Mouse (Mus musculus) midbrain, embryonic 14.5 days (tissue): ENCODE measurements around the gene Zcchc4. TPM values are rescaled to one million over a fixed set of nuclear protein-coding genes. Genes with fewer than 3 reads are reported as not detected.
A peak's percentile ranks its signal among the peaks of the same experiment; 100 is the strongest.

ENCODE experiments used
- ATAC-seq: fragments of 200-750 bp; cut with Nextera tagmentation; 2 replicates; pipeline ENCODE4 v1.8.0; 2017; ENCODE audit warnings: moderate number of reproducible peaks, moderate library complexity; ENCODE audit not compliant: low FRiP score, low TSS enrichment
- DNase-seq: peaks from one replicate; pipeline ENCODE4 v3.0.0-alpha.2; 2015
- H3K27ac ChIP-seq: fragments of 300-500 bp; sonication (generic); replicated peaks from 2 replicates; pipeline ENCODE4 v1.5.1; 2014; ENCODE audit warnings: mild to moderate bottlenecking, low read depth, low read length, moderate library complexity
- H3K27me3 ChIP-seq: fragments of 300-500 bp; sonication (generic); 2 replicates; pipeline ENCODE4 v1.6.1; 2014; ENCODE audit warnings: low read length, control low read depth, mixed read lengths; ENCODE audit not compliant: control insufficient read depth, insufficient read depth
- H3K36me3 ChIP-seq: fragments of 300-500 bp; sonication (generic); 2 replicates; pipeline ENCODE4 v1.6.1; 2014; ENCODE audit warnings: low read length, control low read depth; ENCODE audit not compliant: control insufficient read depth, insufficient read depth
- H3K4me1 ChIP-seq: fragments of 300-500 bp; sonication (generic); 2 replicates; pipeline ENCODE4 v1.6.1; 2014; ENCODE audit warnings: mild to moderate bottlenecking, antibody characterized with exemption, low read length, control low read depth; ENCODE audit not compliant: control insufficient read depth, insufficient read depth
- H3K4me2 ChIP-seq: fragments of 300-500 bp; sonication (generic); 2 replicates; pipeline ENCODE4 v1.6.1; 2014; ENCODE audit warnings: mild to moderate bottlenecking, low read length, moderate library complexity
- H3K4me3 ChIP-seq: fragments of 300-500 bp; sonication (generic); replicated peaks from 2 replicates; pipeline ENCODE4 v1.5.1; 2014; ENCODE audit warnings: low read depth, low read length
- H3K9ac ChIP-seq: fragments of 300-500 bp; sonication (generic); replicated peaks from 2 replicates; pipeline ENCODE4 v1.6.1; 2014; ENCODE audit warnings: mild to moderate bottlenecking, low read length, moderate library complexity
- H3K9me3 ChIP-seq: fragments of 300-500 bp; sonication (generic); 2 replicates; pipeline ENCODE4 v1.6.1; 2016; ENCODE audit warnings: low read length, control low read depth, mixed read lengths; ENCODE audit not compliant: control insufficient read depth
- WGBS: fragments of 180-500 bp; shearing (Covaris S2); extraction: QIAGEN DNeasy Blood & Tissue Kit; methylation state at CpG from one replicate; pipeline ENCODE4 v1.1.7; 2014; 5-methylcytosine and 5-hydroxymethylcytosine counted together
- polyA plus RNA-seq: library from polyadenylated mRNA; unstranded; fragments of >200 nt; fragmentation: Nextera tagmentation; extraction: Ambion mirVana; gene quantifications from 2 replicates; pipeline ENCODE4 v1.2.1, GENCODE M21; 2014

Gene Zcchc4
- polyA plus RNA-seq: 8.2 and 13.1 TPM in 2 replicates

DNA sequence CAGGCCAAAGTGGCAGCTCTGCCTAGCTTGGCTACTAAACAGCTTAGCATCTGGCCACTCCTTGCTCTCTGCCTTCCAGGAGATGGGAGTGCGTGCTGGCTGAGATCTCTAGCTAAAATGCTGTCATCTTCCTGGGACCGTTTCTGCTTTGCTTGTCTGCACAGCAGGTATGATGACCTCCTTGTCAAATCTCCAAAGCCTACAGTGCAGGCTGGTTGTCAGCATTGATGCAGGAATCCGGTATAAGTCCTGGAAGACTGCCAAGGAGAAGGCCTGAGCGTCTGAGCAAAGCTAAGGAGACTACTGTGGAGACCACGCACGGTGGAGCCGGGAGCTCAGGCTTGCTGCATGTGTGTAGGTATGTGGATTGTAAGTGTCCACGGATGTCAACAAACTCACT, at the start of gene Zcchc4:
Gene Zcchc4, plus strand, starts transcription at position 173 of the 400 bp plus-strand sequence.
- Histone ChIP-seq H3K9ac (no peak within 1 kb of the TSS), H3K9me3 (no peaks in the 10 kb centered on the region), H3K4me3 (no peak within 1 kb of the TSS), H3K4me1 (no peaks in the 10 kb centered on the region), H3K4me2 (no peak within 1 kb of the TSS), H3K27me3 (no peaks in the 10 kb centered on the region), H3K27ac (no peak within 1 kb of the TSS), H3K36me3 (no peaks in the 10 kb centered on the region)
- ATAC-seq: no peak
- WGBS: 77% methylated on average over 8 of the region's 8 CpGs
- peak; percentile 14 for DNase-seq

DNA sequence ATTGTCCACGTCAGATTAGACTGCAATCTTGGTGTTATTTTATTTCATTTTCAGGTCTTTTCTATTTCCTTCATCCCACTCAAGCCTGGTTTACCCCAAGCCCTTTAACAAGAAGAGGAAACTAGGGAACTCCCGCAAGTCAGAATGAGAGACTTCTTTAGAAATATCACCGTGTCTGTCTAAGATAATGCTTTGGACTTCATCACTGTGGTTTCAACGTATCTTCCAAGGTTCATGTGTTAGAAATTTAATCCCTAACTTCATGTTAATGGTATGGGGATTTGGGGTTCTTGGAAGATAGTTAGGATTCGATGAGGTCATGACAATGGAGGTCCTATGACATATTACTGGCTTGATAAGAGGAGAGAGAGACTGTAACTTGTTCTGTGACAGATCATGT, 47.5 kb upstream of the Zcchc4 start:
- Histone ChIP-seq H3K4me1 (no peaks in the 10 kb centered on the region), H3K4me3 (no peak overlapping the region), H3K27ac (no peak overlapping the region), H3K36me3 (no peaks in the 10 kb centered on the region), H3K9ac (no peak overlapping the region), H3K27me3 (no peaks in the 10 kb centered on the region), H3K9me3 (no peaks in the 10 kb centered on the region), H3K4me2 (no peak overlapping the region)
- no peak for DNase-seq
- no peak for ATAC-seq
- 85% methylated on average over 5 of the region's 5 CpGs for WGBS

DNA sequence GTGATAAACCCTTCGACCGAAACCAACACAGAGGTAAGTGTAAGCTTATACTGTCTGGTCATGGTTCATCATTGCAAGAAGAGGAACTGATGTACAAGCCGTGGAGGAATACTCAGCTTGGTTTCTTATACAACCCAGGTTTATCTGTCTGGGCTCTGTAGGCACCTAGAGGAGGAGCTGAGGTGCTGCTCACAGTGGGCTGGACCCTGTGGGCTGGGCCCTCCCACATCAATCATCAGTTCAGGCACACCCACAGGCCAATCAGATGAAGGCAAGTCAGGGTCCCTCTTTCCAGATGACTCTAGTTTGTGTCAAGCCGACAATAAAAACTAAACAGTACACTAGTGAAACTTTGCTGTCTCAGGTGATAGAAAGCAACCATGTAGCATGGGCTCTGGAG, 42.4 kb upstream of the Zcchc4 start:
- no peak overlapping the region for H3K4me2 ChIP-seq
- DNase-seq: no peak
- H3K27ac ChIP-seq: no peak overlapping the region
- WGBS: 77% methylated on average over 4 of the region's 4 CpGs
- no peaks in the 10 kb centered on the region for H3K27me3 ChIP-seq
- no peak for ATAC-seq
- no peaks in the 10 kb centered on the region for H3K4me1 ChIP-seq
- H3K4me3 ChIP-seq: no peak overlapping the region
- H3K9ac ChIP-seq: no peak overlapping the region
- no peaks in the 10 kb centered on the region for H3K9me3 ChIP-seq
- H3K36me3 ChIP-seq: no peaks in the 10 kb centered on the region

DNA sequence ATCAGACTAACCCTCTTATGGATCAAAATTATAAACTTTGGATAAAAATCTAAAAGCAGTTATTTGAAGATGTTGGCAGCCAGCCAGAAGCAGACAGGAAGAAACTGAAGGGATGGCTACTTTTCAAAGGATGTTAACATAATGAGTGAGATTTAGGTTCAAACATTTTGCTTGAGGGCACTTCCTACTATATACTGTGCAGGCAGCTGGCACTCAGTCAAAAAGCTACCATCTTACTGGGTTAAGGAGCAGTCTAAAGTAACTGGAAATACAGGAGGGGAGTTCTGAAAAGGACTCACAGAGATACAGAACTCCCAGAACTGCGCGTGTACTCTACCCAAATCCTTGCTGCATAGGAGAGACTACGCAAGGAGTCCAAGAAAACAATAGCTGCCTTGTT, 39.2 kb upstream of the Zcchc4 start:
- Histone ChIP-seq H3K27me3 (no peaks in the 10 kb centered on the region), H3K4me1 (no peaks in the 10 kb centered on the region), H3K9ac (no peak overlapping the region), H3K36me3 (no peaks in the 10 kb centered on the region), H3K9me3 (no peaks in the 10 kb centered on the region), H3K4me2 (no peak overlapping the region), H3K27ac (no peak overlapping the region), H3K4me3 (no peak overlapping the region)
- 62% methylated on average over 3 of the region's 3 CpGs for WGBS
- DNase-seq: no peak
- no peak for ATAC-seq

DNA sequence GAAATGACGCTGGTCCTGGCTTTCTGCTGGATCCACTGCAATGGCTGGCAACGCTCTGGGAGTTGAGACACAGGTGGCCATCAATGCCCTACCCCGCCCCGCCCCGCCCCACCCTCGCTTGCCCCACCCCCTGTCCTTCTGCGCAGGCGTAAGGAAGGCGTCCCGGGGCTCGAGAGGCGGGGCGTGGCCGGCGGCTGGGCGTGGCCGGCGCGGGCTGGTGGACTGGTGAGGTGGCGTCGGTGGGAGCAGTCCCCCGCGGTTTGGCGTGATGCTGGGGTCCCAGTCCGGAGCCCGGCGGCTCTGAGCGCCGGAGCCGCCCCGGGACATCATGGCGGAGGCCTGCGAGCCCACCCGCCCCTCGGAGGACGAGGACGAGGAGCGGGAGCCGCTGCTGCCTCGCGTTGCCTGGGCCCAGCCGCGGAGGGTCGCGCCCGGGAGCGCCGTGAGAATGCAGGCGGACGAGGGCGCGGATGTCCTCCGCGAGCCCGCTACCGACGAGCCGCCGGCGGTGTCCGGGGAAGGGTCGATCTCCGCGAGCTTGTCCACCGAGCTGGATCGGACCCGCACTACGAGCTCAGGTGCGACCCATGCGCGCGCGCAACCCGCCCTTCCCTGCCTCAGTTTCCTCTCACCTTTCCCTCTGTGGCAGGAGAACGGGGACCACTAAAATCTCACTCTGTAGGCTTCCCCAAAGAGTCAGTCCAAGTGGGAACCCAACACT, 33.7 kb upstream of the Zcchc4 start, which contains the start of gene Pi4k2b:
Gene Pi4k2b, plus strand, starts transcription at position 184 of the 721 bp plus-strand sequence.
- no peak within 1 kb of the TSS for H3K27ac ChIP-seq
- ATAC-seq: peak; percentile 92
- peak within 1 kb of the TSS; percentile 89 for H3K4me2 ChIP-seq
- peak within 1 kb of the TSS; percentile 58 for H3K9ac ChIP-seq
- no peaks in the 10 kb centered on the region for H3K36me3 ChIP-seq
- under 1% methylated on average over 73 of the region's 75 CpGs for WGBS
- H3K9me3 ChIP-seq: no peaks in the 10 kb centered on the region
- peak within 1 kb of the TSS; percentile 69 for H3K4me3 ChIP-seq
- peak; percentile 79 for DNase-seq
- no peaks in the 10 kb centered on the region for H3K27me3 ChIP-seq
- no peaks in the 10 kb centered on the region for H3K4me1 ChIP-seq

DNA sequence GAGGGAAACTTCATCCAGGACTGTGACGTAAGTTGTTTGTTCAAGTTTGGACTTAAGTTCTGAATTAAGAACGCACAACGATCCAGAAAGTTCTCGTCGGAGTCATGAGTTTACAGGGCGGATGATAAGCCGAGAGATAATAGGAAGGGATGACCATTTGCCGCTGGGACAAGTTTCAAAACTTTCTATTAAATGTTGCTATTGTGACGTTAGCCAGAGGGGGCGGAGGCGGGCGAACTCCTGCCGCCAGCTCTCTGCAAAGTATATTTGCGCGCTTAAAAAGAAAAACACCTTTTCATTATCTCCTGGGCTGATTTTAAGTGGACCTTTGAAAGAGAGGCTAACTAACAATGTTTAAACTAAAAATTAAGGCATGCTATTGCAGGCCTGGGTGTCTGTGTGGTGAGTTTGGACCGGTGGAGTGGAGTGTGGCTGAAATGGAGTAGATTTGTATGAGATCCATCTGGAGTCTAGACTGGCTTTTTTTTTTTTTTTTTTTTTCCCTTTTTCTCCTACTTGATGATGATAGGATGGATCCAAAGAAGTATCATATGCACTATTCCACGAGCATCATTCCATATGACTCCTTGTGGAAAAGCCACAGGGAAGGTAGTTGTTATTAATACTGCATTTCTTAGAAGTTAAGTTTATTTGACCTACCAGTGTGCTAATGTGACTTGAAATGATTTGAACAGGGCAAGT, 32.9 kb upstream of the Zcchc4 start:
- Histone ChIP-seq H3K4me3 (peak overlapping the region; percentile 69), H3K4me1 (no peaks in the 10 kb centered on the region), H3K9me3 (no peaks in the 10 kb centered on the region), H3K27me3 (no peaks in the 10 kb centered on the region), H3K27ac (no peak overlapping the region), H3K36me3 (no peaks in the 10 kb centered on the region), H3K9ac (peak overlapping the region; percentile 58), H3K4me2 (peak overlapping the region; percentile 89)
- 3% methylated on average over 17 of the region's 17 CpGs for WGBS
- peak; percentile 67 for DNase-seq
- ATAC-seq: no peak

DNA sequence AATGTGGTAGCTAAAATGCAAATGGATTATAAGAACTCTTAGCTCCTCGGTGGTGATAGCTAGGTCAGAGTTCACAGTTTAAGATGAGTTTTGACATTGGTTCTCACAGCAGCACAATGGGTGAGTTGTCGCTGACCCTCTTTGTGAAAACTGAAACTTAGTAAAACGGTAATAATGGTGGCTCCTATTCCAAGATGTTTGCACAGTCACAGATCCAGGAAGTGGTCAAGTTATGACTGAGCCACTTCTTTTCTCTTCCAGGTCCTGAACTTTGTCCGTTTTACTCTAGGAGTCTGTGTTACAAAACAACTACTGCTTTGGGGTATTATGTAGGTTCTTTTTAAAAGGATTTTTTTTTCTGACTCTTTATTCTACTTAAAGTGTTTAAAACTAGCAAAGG, 32.0 kb upstream of the Zcchc4 start:
- no peak overlapping the region for H3K27ac ChIP-seq
- WGBS: 66% methylated on average over 4 of the region's 4 CpGs

DNA sequence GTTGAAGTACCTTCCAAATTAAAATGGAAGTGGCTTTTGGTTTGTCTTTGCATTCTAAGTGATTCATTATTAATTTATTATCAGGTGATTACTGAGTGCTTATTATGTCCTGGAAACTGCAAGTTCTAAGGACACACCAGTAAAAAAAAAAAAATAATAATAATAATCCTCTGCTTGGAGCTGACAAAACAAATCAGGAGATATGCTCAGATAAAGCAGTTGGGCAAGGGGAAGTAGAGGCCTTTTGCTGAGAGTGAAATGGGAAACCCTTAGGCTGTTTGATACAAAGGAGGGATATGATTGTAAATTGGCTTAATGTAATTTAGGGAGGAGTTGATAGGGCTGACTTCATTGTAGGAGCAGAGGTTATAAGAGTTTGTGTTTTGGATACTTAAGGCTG, 28.3 kb upstream of the Zcchc4 start:
- Histone ChIP-seq H3K27me3 (no peaks in the 10 kb centered on the region), H3K9me3 (no peaks in the 10 kb centered on the region), H3K9ac (no peak overlapping the region), H3K27ac (no peak overlapping the region), H3K4me1 (no peaks in the 10 kb centered on the region), H3K36me3 (no peaks in the 10 kb centered on the region), H3K4me2 (no peak overlapping the region), H3K4me3 (no peak overlapping the region)
- DNase-seq (no peak), ATAC-seq (no peak)

More for the DNA sequence above, 32.0 kb upstream of the Zcchc4 start:
- no peaks in the 10 kb centered on the region for H3K36me3 ChIP-seq
- no peaks in the 10 kb centered on the region for H3K4me1 ChIP-seq
- no peak overlapping the region for H3K4me3 ChIP-seq
- H3K9me3 ChIP-seq: no peaks in the 10 kb centered on the region
- no peak overlapping the region; the same call in 1 of the 2 replicates for H3K4me2 ChIP-seq
- ATAC-seq (no peak), DNase-seq (no peak)
- no peak overlapping the region for H3K9ac ChIP-seq
- H3K27me3 ChIP-seq: no peaks in the 10 kb centered on the region

DNA sequence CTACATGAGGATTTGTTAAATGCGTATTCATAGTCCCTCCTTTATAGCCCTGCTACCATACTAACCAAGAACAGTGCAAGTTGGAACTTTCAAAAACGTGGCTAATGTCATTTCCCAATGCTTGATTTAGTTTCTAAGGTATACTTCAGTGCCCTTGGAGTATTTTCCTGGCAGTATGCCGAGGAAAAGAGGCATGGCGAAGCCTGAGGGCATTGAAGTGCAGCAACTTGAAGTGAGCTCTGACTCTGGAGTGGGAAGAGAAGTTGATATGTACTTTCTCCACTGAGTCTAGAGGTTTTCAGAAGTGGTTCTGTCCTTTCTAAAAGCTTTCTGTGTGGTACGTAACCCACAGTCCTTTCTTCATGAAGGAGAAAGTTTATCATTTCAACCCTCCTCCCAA, 26.5 kb upstream of the Zcchc4 start:
- 89% methylated on average over 5 of the region's 5 CpGs for WGBS
- no peak for DNase-seq
- H3K4me1 ChIP-seq: no peaks in the 10 kb centered on the region
- no peak overlapping the region for H3K27ac ChIP-seq
- no peak overlapping the region for H3K9ac ChIP-seq
- no peak overlapping the region for H3K4me3 ChIP-seq
- H3K4me2 ChIP-seq: no peak overlapping the region
- no peaks in the 10 kb centered on the region for H3K36me3 ChIP-seq
- no peaks in the 10 kb centered on the region for H3K9me3 ChIP-seq
- ATAC-seq: no peak
- no peaks in the 10 kb centered on the region for H3K27me3 ChIP-seq
